Mouse (Mus musculus): ENCODE results near the gene Cyp26b1. TPM values are rescaled to one million over a fixed set of nuclear protein-coding genes. Genes with fewer than 3 reads are reported as not detected.

Cyp26b1 gene
- polyA plus RNA-seq, 1 experiment from 2014 or later = 1.1 TPM

GRCm38 (mm10) chr6:84562948-84563347, 30.8 kb downstream of the Cyp26b1 start:
- no peak overlapping the region for H3K4me3 ChIP-seq (ENCODE audit: low read depth, low read length)
- ATAC-seq (ENCODE audit: insufficient number of reproducible peaks, insufficient read depth, low FRiP score, low read depth) = no peak
- no peak overlapping the region for H3K27ac ChIP-seq (ENCODE audit: low read length)
- H3K36me3 ChIP-seq (ENCODE audit: control insufficient read depth, insufficient read depth, low read length) = no peaks in the 10 kb centered on the region
- no peak overlapping the region for H3K4me2 ChIP-seq (replicated peaks; ENCODE audit: low read depth, low read length)
- no peaks in the 10 kb centered on the region for H3K27me3 ChIP-seq (ENCODE audit: control insufficient read depth, insufficient read depth, low read length)
- no peak overlapping the region for H3K9ac ChIP-seq (replicated peaks; ENCODE audit: low read depth, low read length)
- H3K4me1 ChIP-seq (ENCODE audit: control insufficient read depth, insufficient read depth, low read length) = no peaks in the 10 kb centered on the region
- no peaks in the 10 kb centered on the region for H3K9me3 ChIP-seq (ENCODE audit: control insufficient read depth, low read depth, low read length)
- 18% methylated on average over 4 of the region's 4 CpGs for WGBS

- Histone ChIP-seq H3K27ac (ENCODE audit: low read length) (no peak overlapping the region), H3K36me3 (ENCODE audit: control insufficient read depth, insufficient read depth, low read length) (no peaks in the 10 kb centered on the region), H3K27me3 (ENCODE audit: control insufficient read depth, insufficient read depth, low read length) (no peaks in the 10 kb centered on the region), H3K4me3 (ENCODE audit: low read depth, low read length) (no peak overlapping the region), H3K4me2 (replicated peaks; ENCODE audit: low read depth, low read length) (no peak overlapping the region), H3K9ac (replicated peaks; ENCODE audit: low read depth, low read length) (no peak overlapping the region), H3K9me3 (ENCODE audit: control insufficient read depth, low read depth, low read length) (no peaks in the 10 kb centered on the region), H3K4me1 (ENCODE audit: control insufficient read depth, insufficient read depth, low read length) (no peaks in the 10 kb centered on the region)
- WGBS = 54% methylated on average over 1 of the region's 1 CpGs
- ATAC-seq (ENCODE audit: insufficient number of reproducible peaks, insufficient read depth, low FRiP score, low read depth) = no peak
Observed at GRCm38 (mm10) chr6:84561171-84561570, 32.5 kb downstream of the Cyp26b1 start.

GRCm38 (mm10) chr6:84549852-84550437, 43.8 kb downstream of the Cyp26b1 start:
- Histone ChIP-seq H3K36me3 (ENCODE audit: control insufficient read depth, insufficient read depth, low read length) (no peaks in the 10 kb centered on the region), H3K9ac (replicated peaks; ENCODE audit: low read depth, low read length) (no peak overlapping the region), H3K4me1 (ENCODE audit: control insufficient read depth, insufficient read depth, low read length) (0 out of 2 replicates have a peak, but pooled peaks cover 3% of the 10 kb centered on the region), H3K4me2 (replicated peaks; ENCODE audit: low read depth, low read length) (no peak overlapping the region), H3K9me3 (ENCODE audit: control insufficient read depth, low read depth, low read length) (no peaks in the 10 kb centered on the region), H3K27ac (ENCODE audit: low read length) (no peak overlapping the region), H3K27me3 (ENCODE audit: control insufficient read depth, insufficient read depth, low read length) (no peaks in the 10 kb centered on the region), H3K4me3 (ENCODE audit: low read depth, low read length) (no peak overlapping the region)
- 66% methylated on average over 9 of the region's 9 CpGs for WGBS
- ATAC-seq (ENCODE audit: insufficient number of reproducible peaks, insufficient read depth, low FRiP score, low read depth) = no peak

- Histone ChIP-seq H3K4me1 (ENCODE audit: control insufficient read depth, insufficient read depth, low read length) (no peaks in the 10 kb centered on the region), H3K4me3 (ENCODE audit: low read depth, low read length) (no peak overlapping the region), H3K9me3 (ENCODE audit: control insufficient read depth, low read depth, low read length) (no peaks in the 10 kb centered on the region), H3K9ac (replicated peaks; ENCODE audit: low read depth, low read length) (no peak overlapping the region), H3K27ac (ENCODE audit: low read length) (no peak overlapping the region), H3K4me2 (replicated peaks; ENCODE audit: low read depth, low read length) (no peak overlapping the region), H3K36me3 (ENCODE audit: control insufficient read depth, insufficient read depth, low read length) (no peaks in the 10 kb centered on the region), H3K27me3 (ENCODE audit: control insufficient read depth, insufficient read depth, low read length) (no peaks in the 10 kb centered on the region)
- WGBS = 73% methylated on average over 2 of the region's 2 CpGs
- no peak for ATAC-seq (ENCODE audit: insufficient number of reproducible peaks, insufficient read depth, low FRiP score, low read depth)
Observed at GRCm38 (mm10) chr6:84545428-84545827, 48.3 kb downstream of the Cyp26b1 start.

- Histone ChIP-seq H3K36me3 (ENCODE audit: control insufficient read depth, insufficient read depth, low read length) (no peaks in the 10 kb centered on the region), H3K9me3 (ENCODE audit: control insufficient read depth, low read depth, low read length) (no peaks in the 10 kb centered on the region), H3K4me1 (ENCODE audit: control insufficient read depth, insufficient read depth, low read length) (no peaks in the 10 kb centered on the region), H3K9ac (replicated peaks; ENCODE audit: low read depth, low read length) (no peak overlapping the region), H3K4me3 (ENCODE audit: low read depth, low read length) (no peak overlapping the region), H3K27me3 (ENCODE audit: control insufficient read depth, insufficient read depth, low read length) (no peaks in the 10 kb centered on the region), H3K27ac (ENCODE audit: low read length) (no peak overlapping the region), H3K4me2 (replicated peaks; ENCODE audit: low read depth, low read length) (no peak overlapping the region)
- no peak for ATAC-seq (ENCODE audit: insufficient number of reproducible peaks, insufficient read depth, low FRiP score, low read depth)
- WGBS = 74% methylated on average over 3 of the region's 3 CpGs
Observed at GRCm38 (mm10) chr6:84544359-84544758, 49.3 kb downstream of the Cyp26b1 start.

- H3K9ac ChIP-seq (replicated peaks; ENCODE audit: low read depth, low read length) = no peak overlapping the region
- H3K27me3 ChIP-seq (ENCODE audit: control insufficient read depth, insufficient read depth, low read length) = no peaks in the 10 kb centered on the region
- H3K36me3 ChIP-seq (ENCODE audit: control insufficient read depth, insufficient read depth, low read length) = no peaks in the 10 kb centered on the region
- H3K4me3 ChIP-seq (ENCODE audit: low read depth, low read length) = no peak overlapping the region
- H3K4me1 ChIP-seq (ENCODE audit: control insufficient read depth, insufficient read depth, low read length) = no peaks in the 10 kb centered on the region
- H3K4me2 ChIP-seq (replicated peaks; ENCODE audit: low read depth, low read length) = no peak overlapping the region
- no peak for ATAC-seq (ENCODE audit: insufficient number of reproducible peaks, insufficient read depth, low FRiP score, low read depth)
- no peaks in the 10 kb centered on the region for H3K9me3 ChIP-seq (ENCODE audit: control insufficient read depth, low read depth, low read length)
- no peak overlapping the region for H3K27ac ChIP-seq (ENCODE audit: low read length)
- 30% methylated on average over 5 of the region's 5 CpGs for WGBS
Observed at GRCm38 (mm10) chr6:84543516-84543915, 50.2 kb downstream of the Cyp26b1 start.

- Histone ChIP-seq H3K4me1 (ENCODE audit: control insufficient read depth, insufficient read depth, low read length) (no peaks in the 10 kb centered on the region), H3K27ac (ENCODE audit: low read length) (no peak overlapping the region), H3K27me3 (ENCODE audit: control insufficient read depth, insufficient read depth, low read length) (no peaks in the 10 kb centered on the region), H3K4me3 (ENCODE audit: low read depth, low read length) (no peak overlapping the region), H3K9me3 (ENCODE audit: control insufficient read depth, low read depth, low read length) (no peaks in the 10 kb centered on the region), H3K4me2 (replicated peaks; ENCODE audit: low read depth, low read length) (no peak overlapping the region), H3K9ac (replicated peaks; ENCODE audit: low read depth, low read length) (no peak overlapping the region), H3K36me3 (ENCODE audit: control insufficient read depth, insufficient read depth, low read length) (no peaks in the 10 kb centered on the region)
- no peak for ATAC-seq (ENCODE audit: insufficient number of reproducible peaks, insufficient read depth, low FRiP score, low read depth)
- WGBS = 54% methylated on average over 4 of the region's 4 CpGs
Observed at GRCm38 (mm10) chr6:84539924-84540323, 53.8 kb downstream of the Cyp26b1 start.

GRCm38 (mm10) chr6:84538681-84539080, 55.0 kb downstream of the Cyp26b1 start:
- H3K9me3 ChIP-seq (ENCODE audit: control insufficient read depth, low read depth, low read length) = no peaks in the 10 kb centered on the region
- H3K4me3 ChIP-seq (ENCODE audit: low read depth, low read length) = no peak overlapping the region
- H3K4me2 ChIP-seq (replicated peaks; ENCODE audit: low read depth, low read length) = no peak overlapping the region
- H3K9ac ChIP-seq (replicated peaks; ENCODE audit: low read depth, low read length) = no peak overlapping the region
- ATAC-seq (ENCODE audit: insufficient number of reproducible peaks, insufficient read depth, low FRiP score, low read depth) = no peak
- H3K27ac ChIP-seq (ENCODE audit: low read length) = no peak overlapping the region
- 69% methylated on average over 3 of the region's 3 CpGs for WGBS
- H3K4me1 ChIP-seq (ENCODE audit: control insufficient read depth, insufficient read depth, low read length) = no peaks in the 10 kb centered on the region
- no peaks in the 10 kb centered on the region for H3K36me3 ChIP-seq (ENCODE audit: control insufficient read depth, insufficient read depth, low read length)
- H3K27me3 ChIP-seq (ENCODE audit: control insufficient read depth, insufficient read depth, low read length) = no peaks in the 10 kb centered on the region

- Histone ChIP-seq H3K27me3 (ENCODE audit: control insufficient read depth, insufficient read depth, low read length) (no peaks in the 10 kb centered on the region), H3K36me3 (ENCODE audit: control insufficient read depth, insufficient read depth, low read length) (no peaks in the 10 kb centered on the region), H3K27ac (ENCODE audit: low read length) (peak overlapping the region; percentile 6; the same call in 1 of the 2 replicates), H3K4me3 (ENCODE audit: low read depth, low read length) (no peak overlapping the region), H3K9ac (replicated peaks; ENCODE audit: low read depth, low read length) (no peak overlapping the region), H3K4me1 (ENCODE audit: control insufficient read depth, insufficient read depth, low read length) (no peaks in the 10 kb centered on the region), H3K4me2 (replicated peaks; ENCODE audit: low read depth, low read length) (no peak overlapping the region), H3K9me3 (ENCODE audit: control insufficient read depth, low read depth, low read length) (no peaks in the 10 kb centered on the region)
- no peak for ATAC-seq (ENCODE audit: insufficient number of reproducible peaks, insufficient read depth, low FRiP score, low read depth)
- 35% methylated on average over 16 of the region's 16 CpGs for WGBS
Observed at GRCm38 (mm10) chr6:84537611-84538197, 56.0 kb downstream of the Cyp26b1 start.
